Mouse (Mus musculus) forebrain, embryonic 16.5 days (tissue): Measurements from ENCODE around the gene C1ql4. TPM values are rescaled to one million over a fixed set of nuclear protein-coding genes. Genes with fewer than 3 reads are reported as not detected.

Source experiments
- ATAC-seq: fragments of 200-750 bp; cut with Nextera tagmentation; 2 replicates; pipeline ENCODE4 v1.8.0; 2017; ENCODE audit warnings: mild to moderate bottlenecking, moderate library complexity
- H3K27ac ChIP-seq: fragments of 300-500 bp; sonication (generic); 2 replicates; pipeline ENCODE4 v1.5.1; 2014; ENCODE audit warnings: low read length, control low read depth
- H3K27me3 ChIP-seq: fragments of 300-500 bp; sonication (generic); replicated peaks from 2 replicates; pipeline ENCODE4 v1.6.1; 2014; ENCODE audit warnings: low read length; ENCODE audit not compliant: control insufficient read depth, insufficient read depth
- H3K36me3 ChIP-seq: fragments of 300-500 bp; sonication (generic); 2 replicates; pipeline ENCODE4 v1.6.1; 2014; ENCODE audit not compliant: control insufficient read depth, insufficient read depth
- H3K4me1 ChIP-seq: fragments of 300-500 bp; sonication (generic); replicated peaks from 2 replicates; pipeline ENCODE4 v1.6.1; 2014; ENCODE audit warnings: low read length; ENCODE audit not compliant: control insufficient read depth, insufficient read depth
- H3K4me2 ChIP-seq: fragments of 300-500 bp; sonication (generic); 2 replicates; pipeline ENCODE4 v1.6.1; 2014; ENCODE audit warnings: mild to moderate bottlenecking, low read length, control low read depth
- H3K4me3 ChIP-seq: fragments of 300-500 bp; sonication (generic); replicated peaks from 2 replicates; pipeline ENCODE4 v1.5.1; 2014; ENCODE audit warnings: mild to moderate bottlenecking, low read length, control low read depth
- H3K9ac ChIP-seq: fragments of 300-500 bp; sonication (generic); replicated peaks from 2 replicates; pipeline ENCODE4 v1.6.1; 2014; ENCODE audit warnings: low read depth, low read length, control low read depth
- H3K9me3 ChIP-seq: fragments of 300-500 bp; sonication (generic); 2 replicates; pipeline ENCODE4 v1.6.1; 2016; ENCODE audit warnings: low read length; ENCODE audit not compliant: control insufficient read depth
- WGBS: fragments of 180-500 bp; shearing (Covaris S2); extraction: QIAGEN DNeasy Blood & Tissue Kit; methylation state at CpG from one replicate; pipeline ENCODE4 v1.1.7; 2014; 5-methylcytosine and 5-hydroxymethylcytosine counted together
- polyA plus RNA-seq: library from polyadenylated mRNA; unstranded; fragments of >200 nt; fragmentation: Nextera tagmentation; extraction: Ambion mirVana; gene quantifications from 2 replicates; pipeline ENCODE4 v1.2.1, GENCODE M21; 2015

Gene C1ql4
- polyA plus RNA-seq, 1 experiment from 2014 or later: not detected

GRCm38 (mm10) chr15:99093291-99094258 is 6.0 kb upstream of the C1ql4 start:
- no peaks in the 10 kb centered on the region for H3K9me3 ChIP-seq
- peak; percentile 51 for ATAC-seq
- peak overlapping the region; percentile 86 for H3K4me2 ChIP-seq
- peak overlapping the region; percentile 62 for H3K9ac ChIP-seq
- H3K27me3 ChIP-seq: peaks cover 28% of the 10 kb centered on the region
- peak overlapping the region; percentile 22; the same call in 1 of the 2 replicates for H3K27ac ChIP-seq
- H3K4me3 ChIP-seq: peak overlapping the region; percentile 49
- H3K36me3 ChIP-seq: no peaks in the 10 kb centered on the region
- WGBS: 1% methylated on average over 56 of the region's 56 CpGs
- peaks cover 44% of the 10 kb centered on the region for H3K4me1 ChIP-seq

- WGBS: 34% methylated on average over 8 of the region's 8 CpGs
- Histone ChIP-seq H3K27me3 (peaks cover 35% of the 10 kb centered on the region), H3K27ac (peak within 1 kb of the TSS; percentile 22; the same call in 1 of the 2 replicates), H3K9me3 (no peaks in the 10 kb centered on the region), H3K9ac (peak within 1 kb of the TSS; percentile 62), H3K36me3 (no peaks in the 10 kb centered on the region), H3K4me2 (peak within 1 kb of the TSS; percentile 86), H3K4me1 (peaks cover 42% of the 10 kb centered on the region), H3K4me3 (peak within 1 kb of the TSS; percentile 49)
- ATAC-seq: no peak
Measured at GRCm38 (mm10) chr15:99092870-99093269, 5.3 kb upstream of the C1ql4 start, which contains the start of gene Dnajc22. TSS of gene Dnajc22 (plus strand) at chr15:99093170.

GRCm38 (mm10) chr15:99089069-99089468 is 1.5 kb upstream of the C1ql4 start:
- Histone ChIP-seq H3K36me3 (no peaks in the 10 kb centered on the region), H3K9me3 (no peaks in the 10 kb centered on the region), H3K27me3 (peaks cover 42% of the 10 kb centered on the region), H3K27ac (no peak overlapping the region), H3K4me2 (no peak overlapping the region), H3K4me3 (no peak overlapping the region), H3K9ac (no peak overlapping the region), H3K4me1 (peaks cover 17% of the 10 kb centered on the region)
- ATAC-seq: no peak
- 17% methylated on average over 14 of the region's 14 CpGs for WGBS

- ATAC-seq: peak; percentile 78
- Histone ChIP-seq H3K9ac (no peak overlapping the region), H3K4me3 (peak overlapping the region; percentile 28), H3K4me2 (peak overlapping the region; percentile 43), H3K27me3 (peaks cover 42% of the 10 kb centered on the region), H3K27ac (no peak overlapping the region), H3K4me1 (peaks cover 10% of the 10 kb centered on the region), H3K9me3 (no peaks in the 10 kb centered on the region), H3K36me3 (no peaks in the 10 kb centered on the region)
- 0% methylated on average over 27 of the region's 27 CpGs for WGBS
Measured at GRCm38 (mm10) chr15:99088292-99088691, 675 bp upstream of the C1ql4 start.

- Histone ChIP-seq H3K9ac (no peak overlapping the region), H3K27me3 (peaks cover 42% of the 10 kb centered on the region), H3K4me3 (no peak overlapping the region), H3K9me3 (no peaks in the 10 kb centered on the region), H3K4me1 (peaks cover 7% of the 10 kb centered on the region), H3K4me2 (no peak overlapping the region), H3K27ac (no peak overlapping the region), H3K36me3 (no peaks in the 10 kb centered on the region)
- no peak for ATAC-seq
- WGBS: 72% methylated on average over 4 of the region's 4 CpGs
Measured at GRCm38 (mm10) chr15:99085997-99086396, 1.6 kb downstream of the C1ql4 start.

- Histone ChIP-seq H3K9me3 (no peaks in the 10 kb centered on the region), H3K4me1 (peaks cover 7% of the 10 kb centered on the region), H3K36me3 (no peaks in the 10 kb centered on the region), H3K27me3 (peaks cover 39% of the 10 kb centered on the region), H3K27ac (no peak overlapping the region), H3K4me2 (no peak overlapping the region), H3K9ac (no peak overlapping the region), H3K4me3 (no peak overlapping the region)
- 13% methylated on average over 19 of the region's 19 CpGs for whole genome bisulfite sequencing
- no peak for ATAC-seq
Measured at GRCm38 (mm10) chr15:99084618-99085017, 3.0 kb downstream of the C1ql4 start.

- no peak for ATAC-seq
- no peak overlapping the region for H3K4me3 ChIP-seq
- H3K27me3 ChIP-seq: peaks cover 34% of the 10 kb centered on the region
- H3K36me3 ChIP-seq: no peaks in the 10 kb centered on the region
- no peak overlapping the region for H3K4me2 ChIP-seq
- H3K27ac ChIP-seq: no peak overlapping the region
- no peaks in the 10 kb centered on the region for H3K9me3 ChIP-seq
- WGBS: 9% methylated on average over 11 of the region's 11 CpGs
- H3K9ac ChIP-seq: no peak overlapping the region
- H3K4me1 ChIP-seq: peaks cover 7% of the 10 kb centered on the region
Measured at GRCm38 (mm10) chr15:99083867-99084557, 3.6 kb downstream of the C1ql4 start.

- H3K9ac ChIP-seq: no peak overlapping the region
- H3K36me3 ChIP-seq: no peaks in the 10 kb centered on the region
- peaks cover 2% of the 10 kb centered on the region for H3K4me1 ChIP-seq
- 69% methylated on average over 9 of the region's 9 CpGs for WGBS
- H3K4me2 ChIP-seq: no peak overlapping the region
- no peak for ATAC-seq
- H3K4me3 ChIP-seq: no peak overlapping the region
- no peaks in the 10 kb centered on the region for H3K9me3 ChIP-seq
- peaks cover 28% of the 10 kb centered on the region for H3K27me3 ChIP-seq
- no peak overlapping the region for H3K27ac ChIP-seq
Measured at GRCm38 (mm10) chr15:99083258-99083657, 4.4 kb downstream of the C1ql4 start.

- no peak overlapping the region for H3K4me2 ChIP-seq
- H3K27ac ChIP-seq: no peak overlapping the region
- no peak for ATAC-seq
- no peaks in the 10 kb centered on the region for H3K4me1 ChIP-seq
- peaks cover 24% of the 10 kb centered on the region for H3K27me3 ChIP-seq
- H3K36me3 ChIP-seq: no peaks in the 10 kb centered on the region
- no peak overlapping the region for H3K4me3 ChIP-seq
- 91% methylated on average over 16 of the region's 16 CpGs for WGBS
- no peaks in the 10 kb centered on the region for H3K9me3 ChIP-seq
- H3K9ac ChIP-seq: no peak overlapping the region
Measured at GRCm38 (mm10) chr15:99082840-99083239, 4.8 kb downstream of the C1ql4 start.
